Mouse (Mus musculus) limb, embryonic 14.5 days (tissue): ENCODE results near the gene Rtca. TPM values are rescaled to one million over a fixed set of nuclear protein-coding genes. Genes with fewer than 3 reads are reported as not detected.

Experiments used
- ATAC-seq: fragments of 200-750 bp; cut with Nextera tagmentation; 2 replicates; pipeline ENCODE4 v1.8.0; 2017; ENCODE audit warnings: low read depth, moderate number of reproducible peaks, moderate TSS enrichment; ENCODE audit not compliant: low FRiP score
- DNase-seq: peaks from one replicate; pipeline ENCODE4 v3.0.0-alpha.2; 2015; ENCODE audit warnings: low spot score
- H3K27ac ChIP-seq: fragments of 300-500 bp; sonication (generic); replicated peaks from 2 replicates; pipeline ENCODE4 v1.5.1; 2014; ENCODE audit warnings: low read depth, mild to moderate bottlenecking, low read length, moderate library complexity, mixed read lengths
- H3K27me3 ChIP-seq: fragments of 300-500 bp; sonication (generic); 2 replicates; pipeline ENCODE4 v1.6.1; 2014; ENCODE audit warnings: low read length, mixed read lengths; ENCODE audit not compliant: control insufficient read depth, insufficient read depth
- H3K36me3 ChIP-seq: fragments of 300-500 bp; sonication (generic); 2 replicates; pipeline ENCODE4 v1.6.1; 2014; ENCODE audit warnings: mild to moderate bottlenecking, low read length, moderate library complexity, mixed read lengths; ENCODE audit not compliant: control insufficient read depth, insufficient read depth
- H3K4me1 ChIP-seq: fragments of 300-500 bp; sonication (generic); 2 replicates; pipeline ENCODE4 v1.6.1; 2014; ENCODE audit warnings: antibody characterized with exemption, low read length, mixed read lengths; ENCODE audit not compliant: control insufficient read depth, insufficient read depth
- H3K4me2 ChIP-seq: fragments of 300-500 bp; sonication (generic); replicated peaks from 2 replicates; pipeline ENCODE4 v1.6.1; 2014; ENCODE audit warnings: low read depth, mild to moderate bottlenecking, low read length, moderate library complexity; ENCODE audit not compliant: severe bottlenecking
- H3K4me3 ChIP-seq: fragments of 300-500 bp; sonication (generic); replicated peaks from 2 replicates; pipeline ENCODE4 v1.5.1; 2014; ENCODE audit warnings: low read length
- H3K9ac ChIP-seq: fragments of 300-500 bp; sonication (generic); 2 replicates; pipeline ENCODE4 v1.6.1; 2014; ENCODE audit warnings: mild to moderate bottlenecking, low read depth, low read length, moderate library complexity; ENCODE audit not compliant: severe bottlenecking
- H3K9me3 ChIP-seq: fragments of 300-500 bp; sonication (generic); 2 replicates; pipeline ENCODE4 v1.6.1; 2016; ENCODE audit warnings: low read length; ENCODE audit not compliant: control insufficient read depth
- POLR2A ChIP-seq: fragments of 200-500 bp; IDR thresholded peaks from 2 replicates; pipeline ENCODE4 v1.8.0; 2012; ENCODE audit warnings: inconsistent platforms, mild to moderate bottlenecking, moderate library complexity, borderline replicate concordance; ENCODE audit not compliant: insufficient read depth, insufficient read length; ENCODE audit errors: extremely low read depth
- WGBS: fragments of 180-500 bp; shearing (Covaris S2); extraction: QIAGEN DNeasy Blood & Tissue Kit; methylation state at CpG from one replicate; pipeline ENCODE4 v1.1.7; 2014; 5-methylcytosine and 5-hydroxymethylcytosine counted together
- polyA plus RNA-seq, 2 experiments: library from polyadenylated mRNA; depleted of rRNA in 1 of 2; stranded (reverse) in 1 of 2; unstranded in 1 of 2; fragments of >200 nt; fragmentation: Nextera tagmentation in 1 of 2; extraction: Ambion mirVana in 1 of 2; gene quantifications; 2 replicates each; pipeline versions ENCODE4 v1.2.1 to v1.2.3; 2012 to 2014

The Rtca gene
- polyA plus RNA-seq, 2 experiments, result 57.5 to 68.6 TPM

GRCm38 (mm10) chr3:116476686-116477298 is 31.2 kb downstream of the Rtca start:
- Histone ChIP-seq H3K9me3 (no peaks in the 10 kb centered on the region), H3K4me1 (no peaks in the 10 kb centered on the region), H3K27me3 (no peaks in the 10 kb centered on the region), H3K27ac (no peak overlapping the region), H3K4me2 (no peak overlapping the region), H3K36me3 (no peaks in the 10 kb centered on the region), H3K9ac (no peak overlapping the region), H3K4me3 (no peak overlapping the region)
- ATAC-seq (no peak), DNase-seq (no peak)
- whole genome bisulfite sequencing, result 64% methylated on average over 5 of the region's 5 CpGs
- no peak for TF ChIP-seq POLR2A

DNA sequence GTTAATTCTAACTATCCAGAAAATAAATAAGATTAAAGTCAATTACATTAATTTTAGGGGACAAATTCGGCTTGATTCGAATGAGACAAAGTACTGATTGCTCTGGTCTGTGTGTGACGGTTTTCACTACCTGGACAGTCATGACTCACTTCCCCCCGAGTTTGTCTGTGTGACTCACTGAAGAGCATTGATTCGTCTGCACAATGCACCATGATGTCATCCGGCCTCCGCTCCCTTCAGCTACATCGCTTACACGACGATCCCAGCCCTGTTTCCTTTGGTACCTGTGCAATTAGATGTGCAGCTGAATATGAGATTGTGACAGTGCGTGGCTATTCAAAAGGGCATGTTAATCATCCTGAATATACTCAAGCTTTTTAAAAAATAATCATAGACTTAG is 33.4 kb downstream of the Rtca start:
- Histone ChIP-seq H3K27me3 (no peaks in the 10 kb centered on the region), H3K9ac (no peak overlapping the region), H3K4me2 (no peak overlapping the region), H3K27ac (no peak overlapping the region), H3K36me3 (no peaks in the 10 kb centered on the region), H3K9me3 (no peaks in the 10 kb centered on the region), H3K4me1 (no peaks in the 10 kb centered on the region), H3K4me3 (no peak overlapping the region)
- DNase-seq, result no peak
- ATAC-seq, result no peak
- WGBS, result 75% methylated on average over 11 of the region's 11 CpGs
- no peak for TF ChIP-seq POLR2A

- WGBS, result 86% methylated on average over 12 of the region's 12 CpGs
- Histone ChIP-seq H3K4me1 (no peaks in the 10 kb centered on the region), H3K4me2 (no peak overlapping the region), H3K9ac (no peak overlapping the region), H3K4me3 (no peak overlapping the region), H3K36me3 (no peaks in the 10 kb centered on the region), H3K9me3 (no peaks in the 10 kb centered on the region), H3K27me3 (no peaks in the 10 kb centered on the region), H3K27ac (no peak overlapping the region)
- DNase-seq (no peak), ATAC-seq (no peak)
- no peak for TF ChIP-seq POLR2A
Observed at GRCm38 (mm10) chr3:116465709-116466108, 42.3 kb downstream of the Rtca start.

DNA sequence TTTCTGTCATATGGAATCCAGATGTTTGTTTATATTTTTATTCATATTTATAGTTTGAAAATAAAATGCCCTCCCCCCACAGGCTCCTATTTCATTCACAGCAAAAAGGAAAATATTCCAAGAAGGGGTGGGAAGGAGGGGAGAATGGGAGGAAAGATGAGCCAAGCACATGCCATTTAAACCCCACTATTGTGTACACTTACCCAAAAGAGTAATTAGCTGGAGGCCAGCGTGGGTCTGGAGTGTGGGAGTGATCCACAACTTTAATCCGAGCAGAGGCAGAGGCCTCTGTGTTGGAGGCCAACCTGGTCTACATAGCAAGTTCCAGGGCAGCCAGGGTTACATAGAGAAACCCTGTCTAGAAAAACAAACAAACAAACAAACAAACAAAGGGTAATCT is 43.7 kb downstream of the Rtca start:
- Histone ChIP-seq H3K4me3 (no peak overlapping the region), H3K27ac (no peak overlapping the region), H3K4me1 (no peaks in the 10 kb centered on the region), H3K27me3 (no peaks in the 10 kb centered on the region), H3K9ac (no peak overlapping the region), H3K36me3 (no peaks in the 10 kb centered on the region), H3K4me2 (no peak overlapping the region), H3K9me3 (no peaks in the 10 kb centered on the region)
- ATAC-seq (no peak), DNase-seq (no peak)
- 40% methylated on average over 2 of the region's 2 CpGs for WGBS
- TF ChIP-seq POLR2A, result no peak

- Histone ChIP-seq H3K4me3 (no peak overlapping the region), H3K27ac (no peak overlapping the region), H3K9me3 (no peaks in the 10 kb centered on the region), H3K27me3 (no peaks in the 10 kb centered on the region), H3K9ac (no peak overlapping the region), H3K4me1 (no peaks in the 10 kb centered on the region), H3K4me2 (no peak overlapping the region), H3K36me3 (no peaks in the 10 kb centered on the region)
- DNase-seq (no peak), ATAC-seq (no peak)
- 86% methylated on average over 4 of the region's 4 CpGs for WGBS
- TF ChIP-seq POLR2A, result no peak
Observed at GRCm38 (mm10) chr3:116461053-116461452, 47.0 kb downstream of the Rtca start.

DNA sequence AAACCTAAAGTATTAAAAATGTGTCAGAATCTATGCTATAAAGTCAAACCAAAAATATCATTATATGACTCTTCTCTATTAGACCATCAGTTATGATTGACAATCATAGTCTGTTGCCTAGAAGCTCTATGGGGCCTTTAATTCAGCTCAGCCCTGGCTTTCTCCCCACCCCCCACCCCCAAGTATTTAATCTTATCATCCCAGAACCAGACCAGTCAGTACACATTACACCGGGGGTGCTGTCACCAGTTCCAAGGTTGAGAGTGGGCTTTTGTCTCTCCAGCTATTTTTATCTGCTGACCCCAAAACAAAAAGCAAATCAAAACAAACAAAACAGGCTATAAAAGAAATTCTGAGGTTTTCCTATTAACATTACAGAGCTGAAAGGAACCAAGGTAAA is 53.5 kb downstream of the Rtca start:
- 80% methylated on average over 1 of the region's 1 CpGs for WGBS
- no peak for TF ChIP-seq POLR2A
- no peaks in the 10 kb centered on the region for H3K36me3 ChIP-seq
- H3K4me2 ChIP-seq, result no peak overlapping the region
- ATAC-seq (no peak), DNase-seq (no peak)
- H3K9me3 ChIP-seq, result no peaks in the 10 kb centered on the region
- no peak overlapping the region for H3K27ac ChIP-seq
- no peak overlapping the region for H3K4me3 ChIP-seq
- H3K4me1 ChIP-seq, result no peaks in the 10 kb centered on the region
- no peaks in the 10 kb centered on the region for H3K27me3 ChIP-seq
- no peak overlapping the region for H3K9ac ChIP-seq
